Mouse (Mus musculus): ENCODE results near the gene Pth1r.

Gene Pth1r

DNA sequence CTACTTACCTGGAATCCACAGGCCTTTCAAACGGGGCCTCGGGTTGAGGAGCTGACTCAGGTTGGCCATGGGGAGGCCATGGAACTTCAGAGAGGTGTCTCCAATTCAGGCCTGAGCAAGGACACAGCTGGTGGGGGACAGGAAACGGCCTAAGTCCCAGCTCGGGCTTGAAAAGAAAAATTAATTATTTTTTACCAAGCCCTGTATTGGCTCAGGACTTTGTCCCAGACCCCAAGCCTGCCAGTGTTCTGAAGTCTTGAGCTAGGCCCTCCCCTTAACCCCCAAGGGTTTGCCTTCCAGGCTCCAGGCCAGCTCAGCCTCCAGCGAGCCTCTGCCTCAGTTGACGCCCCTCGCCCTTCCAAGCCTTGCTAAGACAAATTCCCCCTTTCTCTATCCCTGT, at the start of gene Pth1r:
Pth1r (minus strand) TSS at position 185 of the 400 bp plus-strand sequence.
- no peak for DNase-seq (ENCODE audit: low spot score)

DNA sequence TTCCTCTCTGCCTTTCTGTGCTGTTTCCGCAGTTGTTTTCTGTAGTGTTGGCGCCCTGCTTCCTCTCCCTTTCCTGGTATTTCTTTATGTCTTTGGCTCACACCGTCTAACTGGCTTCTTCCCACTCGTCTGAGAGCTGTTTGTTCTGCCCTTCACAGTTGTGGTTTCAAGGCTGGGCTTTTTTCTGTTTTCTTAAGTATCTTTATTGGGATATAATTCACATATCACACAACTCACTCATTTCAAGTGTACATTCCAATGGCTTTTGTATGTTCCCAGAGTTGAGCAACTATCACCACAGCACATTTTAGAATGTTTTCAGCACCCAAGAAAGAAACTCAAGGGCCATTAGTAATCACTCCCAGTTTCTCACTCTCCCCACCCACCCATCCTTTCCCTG, 43.5 kb upstream of the Pth1r start:
- DNase-seq (ENCODE audit: low spot score): no peak

DNA sequence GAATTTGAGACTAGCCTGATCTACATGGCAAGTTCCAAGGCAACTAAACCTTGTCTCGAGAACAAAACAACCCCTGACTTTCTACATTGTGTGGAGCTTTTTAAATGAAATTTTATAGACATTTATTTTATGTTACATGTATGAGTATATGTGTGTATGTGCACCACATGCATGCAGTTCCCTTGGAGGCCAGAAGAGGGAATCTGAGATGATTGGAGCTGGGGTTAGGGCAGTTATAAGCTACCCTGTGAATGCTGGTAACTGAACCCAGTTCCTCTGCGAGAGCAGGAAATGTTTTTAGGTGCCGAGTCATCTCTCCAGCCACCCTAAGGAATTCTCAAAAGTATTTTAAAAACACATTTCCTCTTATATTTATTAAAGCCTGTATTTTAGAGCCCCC, 41.2 kb upstream of the Pth1r start:
- no peak for DNase-seq (ENCODE audit: low spot score)

DNA sequence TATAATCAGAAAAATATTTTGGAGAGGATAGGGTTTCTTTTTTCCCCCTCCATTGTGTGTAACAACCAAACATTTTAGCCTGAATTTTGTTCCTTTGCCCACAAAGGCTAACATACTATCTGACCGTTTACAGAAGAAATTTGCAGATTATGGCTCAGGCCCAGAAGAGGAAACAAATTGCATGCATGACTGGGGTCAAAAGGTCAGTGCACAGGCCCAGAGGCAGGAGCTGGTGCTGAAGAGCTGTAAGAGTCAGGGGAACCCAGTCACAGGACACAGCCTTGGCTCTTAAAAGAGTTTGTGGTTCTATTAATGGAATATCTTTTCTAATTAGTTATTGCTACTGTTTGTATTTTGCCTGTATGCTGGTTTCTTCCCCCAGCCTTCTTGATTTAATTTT, 36.7 kb upstream of the Pth1r start:
- peak; percentile 26 for DNase-seq (ENCODE audit: low spot score)

DNA sequence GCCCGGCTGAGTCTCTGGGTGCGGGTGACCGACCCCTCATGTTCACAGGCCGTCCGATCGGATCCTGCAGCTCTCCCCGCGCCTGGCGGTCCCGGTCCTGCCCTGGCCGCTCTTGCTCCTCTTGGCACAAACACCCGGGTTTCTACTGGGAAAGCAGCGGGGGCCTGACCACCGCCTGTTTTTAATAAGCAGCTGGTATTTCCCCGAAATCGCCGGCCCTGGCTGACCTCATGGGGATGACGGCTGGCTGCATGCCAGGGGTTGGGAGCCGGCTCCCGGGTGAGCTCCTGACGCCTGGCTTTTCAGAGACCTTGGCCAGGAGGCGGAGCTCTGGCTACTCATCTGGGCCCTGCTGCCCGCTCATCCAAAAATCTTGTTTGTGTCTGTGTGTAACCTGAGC, 34.8 kb upstream of the Pth1r start:
- DNase-seq (ENCODE audit: low spot score): peak; percentile 72

DNA sequence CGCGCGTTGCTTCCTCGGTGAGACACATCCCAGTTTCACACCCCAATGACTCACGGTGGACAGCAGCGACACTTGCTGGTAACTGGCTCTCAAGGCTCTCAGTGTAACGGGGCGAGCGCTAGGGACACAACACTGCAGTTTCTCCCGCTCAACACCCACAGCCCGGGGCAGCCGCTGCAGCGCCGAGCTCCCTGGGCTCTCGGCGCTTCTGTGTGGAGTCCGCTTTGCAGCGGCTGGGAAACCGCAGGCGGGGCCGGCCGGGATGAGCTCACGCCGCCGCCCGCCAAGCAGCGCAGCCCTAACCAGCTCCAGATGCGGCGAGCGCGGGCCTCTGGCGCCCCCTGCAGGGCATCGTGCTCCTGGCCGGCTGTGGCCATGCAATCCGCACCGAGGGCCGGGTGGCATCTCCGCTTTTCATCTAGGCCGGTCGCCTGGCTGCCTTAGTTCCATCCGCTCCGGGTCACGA, 34.3 kb upstream of the Pth1r start:
- DNase-seq (ENCODE audit: low spot score): peak; percentile 89

DNA sequence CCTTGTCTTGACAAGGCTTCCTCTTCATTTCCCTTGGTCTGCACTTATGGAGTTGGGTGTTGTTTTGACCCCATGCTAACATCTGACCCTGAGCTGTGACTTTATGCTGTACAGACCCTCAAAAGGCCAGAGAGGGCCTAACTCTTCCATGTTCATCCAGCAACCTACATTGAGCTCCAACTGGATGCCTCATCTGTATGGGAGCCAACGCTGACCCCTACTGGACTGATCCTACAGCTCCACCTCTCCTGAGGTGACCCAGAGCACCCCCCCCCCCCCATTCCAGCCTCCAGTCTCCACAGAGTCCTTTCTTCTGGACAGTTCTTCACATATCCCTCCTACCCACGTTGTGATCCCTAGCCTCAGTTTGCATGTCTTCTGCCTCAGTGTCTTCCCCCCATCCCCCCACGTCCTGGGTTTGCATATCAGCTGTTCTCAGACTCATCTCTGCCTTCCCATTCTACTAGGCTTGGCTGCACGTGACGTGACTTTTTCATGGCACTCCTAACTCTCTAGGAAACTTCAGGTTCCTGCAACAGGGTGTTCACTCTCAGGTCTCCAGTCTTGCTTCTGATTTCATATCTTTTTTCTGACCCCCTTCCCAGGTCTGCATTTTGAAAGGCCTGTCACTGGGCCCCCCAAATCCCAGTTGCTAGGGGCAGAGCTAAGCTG, 32.4 kb upstream of the Pth1r start:
- no peak for DNase-seq (ENCODE audit: low spot score)

DNA sequence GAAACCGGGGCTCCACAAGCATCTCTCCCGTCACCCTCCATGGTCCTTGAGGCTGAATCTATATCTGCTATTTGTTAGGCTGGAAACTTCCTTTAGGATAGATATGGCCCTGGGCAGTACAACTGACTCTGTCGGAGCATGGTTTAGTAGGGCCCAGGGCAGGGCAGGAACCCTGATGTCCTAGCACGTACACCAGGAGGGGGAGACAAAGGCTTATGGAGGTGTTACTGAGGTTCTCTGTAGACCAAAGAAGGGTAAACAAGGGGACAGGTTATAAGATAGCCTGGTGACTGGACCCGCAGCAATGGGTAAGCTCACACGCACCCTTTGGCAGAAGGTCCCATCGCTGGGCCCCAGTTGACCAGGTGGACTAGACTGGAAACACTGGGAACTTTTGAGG, 31.6 kb upstream of the Pth1r start:
- DNase-seq (ENCODE audit: low spot score): no peak

DNA sequence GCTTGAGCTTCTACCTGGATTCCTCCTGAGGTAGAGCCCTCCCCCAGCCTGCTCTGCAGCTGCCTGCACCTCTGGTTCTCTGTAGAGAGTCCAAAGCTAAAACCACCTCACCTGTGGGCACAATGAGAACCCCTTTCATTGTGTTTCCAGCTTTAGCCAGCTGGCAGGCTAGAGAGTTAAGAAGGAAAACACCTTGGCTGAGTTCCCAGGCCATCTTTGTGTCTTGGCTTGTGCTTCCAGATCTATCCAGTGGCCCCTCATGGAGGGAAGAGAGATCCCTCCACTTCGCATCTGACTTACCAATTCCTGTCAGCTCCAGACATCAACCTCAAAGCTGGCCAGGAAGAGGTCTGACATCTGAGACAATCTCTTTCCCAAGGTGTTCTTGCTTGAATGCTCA, 31.2 kb upstream of the Pth1r start:
- DNase-seq (ENCODE audit: low spot score): no peak

DNA sequence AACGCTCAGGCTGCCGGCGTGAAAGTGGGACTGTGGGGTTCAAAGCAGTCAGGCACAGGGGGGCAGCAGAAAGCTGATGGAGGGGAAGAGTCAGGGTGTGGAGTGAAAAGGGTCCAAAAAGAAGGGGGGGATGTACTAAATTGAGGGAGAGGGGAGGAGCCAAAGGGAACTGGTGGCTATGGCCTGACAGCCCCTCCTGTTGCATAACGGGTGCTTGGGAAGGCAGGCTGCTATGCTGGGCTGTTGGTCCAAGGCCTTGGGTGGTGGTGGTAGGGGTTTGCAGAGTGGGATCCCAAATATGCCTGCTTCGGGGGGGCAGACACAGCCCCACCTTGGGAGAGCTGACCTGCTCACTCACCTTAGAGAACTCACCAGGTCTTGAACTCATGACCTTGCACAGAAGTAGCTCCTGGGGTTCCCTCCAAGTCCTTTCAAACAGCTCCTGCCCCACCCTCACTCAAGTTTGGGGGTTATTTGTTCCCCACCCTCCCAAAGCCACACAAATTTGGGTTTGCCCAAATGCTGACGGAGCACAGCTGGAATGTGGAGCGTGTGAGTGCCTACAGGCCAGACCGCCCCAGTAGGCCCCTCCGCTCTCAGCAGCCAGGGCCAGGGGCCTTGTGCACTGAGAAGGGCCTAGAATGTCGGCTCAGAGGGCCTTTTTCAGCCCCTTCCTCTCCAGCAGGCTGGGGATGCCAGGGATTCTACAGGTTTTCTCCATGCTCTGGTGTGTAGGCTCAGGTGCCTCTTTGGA, 28.5 kb upstream of the Pth1r start:
- DNase-seq (ENCODE audit: low spot score): no peak

DNA sequence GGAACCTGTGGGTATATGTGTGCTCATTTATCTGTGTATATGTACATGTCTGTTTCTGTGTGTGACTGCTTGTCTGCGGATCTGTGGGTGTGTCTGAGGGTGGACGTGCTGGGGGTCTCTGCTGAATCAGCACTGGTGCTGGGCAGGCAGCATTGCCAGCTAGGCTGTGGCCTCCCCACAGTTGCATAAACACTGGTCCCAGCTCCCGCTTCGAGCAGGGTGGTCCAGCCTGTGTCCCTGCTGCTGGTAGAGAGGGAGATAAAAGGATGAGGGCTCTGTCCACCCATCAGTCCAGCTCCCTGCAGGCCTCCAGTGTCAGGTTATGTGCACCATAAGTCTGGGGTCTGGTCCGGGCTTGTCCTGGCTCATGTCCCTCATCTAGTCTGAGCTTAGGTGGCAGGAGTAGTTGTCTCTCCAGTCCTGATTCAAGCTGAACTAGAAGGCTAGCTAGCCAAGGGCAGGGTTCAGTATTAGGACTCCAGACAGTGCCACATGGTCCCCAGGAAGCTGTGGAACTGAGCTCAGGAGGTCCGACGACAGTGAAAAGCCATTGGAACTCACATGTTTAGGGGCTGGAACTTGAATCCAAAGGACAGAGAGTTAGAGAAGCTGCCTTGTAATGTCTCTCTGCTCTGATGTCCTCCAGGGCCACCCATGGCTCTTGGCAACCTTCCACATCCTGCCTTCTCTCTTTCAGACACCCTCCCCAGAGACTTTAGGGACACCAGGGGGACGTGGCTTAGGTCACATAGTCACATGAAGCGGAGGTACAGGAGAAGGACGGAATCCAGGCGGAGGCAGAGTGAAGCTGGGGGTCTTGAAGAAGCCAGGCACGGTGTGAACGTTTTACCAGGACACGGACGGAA, 27.7 kb upstream of the Pth1r start:
- DNase-seq (ENCODE audit: low spot score): no peak

DNA sequence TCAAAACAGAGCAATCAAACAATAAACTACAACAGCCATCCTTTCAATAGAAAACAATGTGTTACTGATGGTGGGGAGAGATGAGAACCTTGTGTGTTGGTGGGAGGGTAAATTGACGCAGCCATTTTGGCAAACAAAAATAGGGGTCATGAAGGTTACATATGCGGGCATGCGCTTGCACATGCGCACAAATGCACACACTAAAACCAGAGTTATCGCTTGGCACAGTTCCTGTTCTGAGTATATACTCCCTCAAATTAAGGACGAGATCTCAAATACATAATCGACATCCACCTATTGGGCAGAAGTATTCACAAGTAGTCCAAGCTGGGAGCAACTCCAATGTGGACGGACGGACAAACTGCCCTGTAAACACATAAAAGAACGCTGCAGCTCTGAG, 25.4 kb upstream of the Pth1r start:
- DNase-seq (ENCODE audit: low spot score): no peak

DNA sequence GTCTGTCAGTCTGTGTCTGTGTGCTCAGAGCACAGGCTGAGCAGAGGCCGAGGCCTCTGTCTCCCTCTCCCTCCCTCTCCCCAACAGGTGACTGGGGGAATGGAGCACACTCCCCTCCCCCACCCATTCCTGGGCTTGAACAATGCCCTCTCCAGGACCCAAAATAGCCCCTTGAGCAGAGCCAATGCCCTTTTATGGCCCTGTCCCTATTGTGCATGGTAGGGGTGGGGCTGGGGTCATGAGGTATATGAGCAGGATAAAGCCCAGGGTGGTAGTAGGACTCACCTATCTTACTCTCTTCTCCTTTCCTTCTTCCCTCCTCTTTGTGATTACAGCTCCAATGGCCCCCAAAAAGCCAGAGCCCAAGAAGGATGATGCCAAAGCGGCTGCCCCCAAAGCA, 16.5 kb upstream of the Pth1r start:
- DNase-seq (ENCODE audit: low spot score): no peak

DNA sequence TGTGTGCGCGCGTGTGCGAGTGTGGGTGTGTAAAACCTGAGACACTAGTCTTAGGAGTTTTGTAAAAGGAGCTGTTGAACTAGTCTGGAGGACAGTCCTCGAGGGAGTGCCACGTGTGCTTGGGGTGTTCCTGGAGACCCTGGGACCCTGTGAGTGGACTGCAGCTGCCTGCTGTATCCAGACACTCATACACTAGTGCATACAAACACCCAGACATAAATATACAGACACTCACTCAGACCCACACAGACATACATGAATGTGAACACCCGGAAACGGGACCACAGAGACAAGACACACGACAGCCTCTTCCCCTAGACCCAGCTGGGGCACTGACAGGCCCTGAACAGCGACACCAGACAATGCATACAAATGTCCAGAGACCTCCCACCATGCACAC, 15.8 kb upstream of the Pth1r start:
- DNase-seq (ENCODE audit: low spot score): no peak

DNA sequence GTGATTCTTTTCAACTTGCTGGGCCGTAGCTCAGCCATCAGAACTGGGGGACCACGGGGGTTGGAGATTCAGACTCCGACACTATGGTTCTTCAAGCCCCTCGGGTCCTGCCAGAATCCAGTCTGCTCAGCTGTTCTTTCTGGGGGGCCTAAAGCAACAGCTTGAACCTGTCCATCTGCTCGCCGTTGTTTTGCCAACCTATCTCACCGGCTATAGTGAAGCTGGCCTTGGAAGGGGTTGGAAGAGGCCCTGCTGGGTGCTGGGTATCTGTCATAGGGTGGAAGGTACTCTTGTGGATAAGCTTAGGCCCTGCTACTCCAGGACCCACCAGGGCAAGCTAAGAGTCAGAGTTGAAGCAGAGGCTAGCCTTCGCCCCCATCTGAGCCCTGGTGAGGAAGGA, 13.9 kb upstream of the Pth1r start:
- no peak for DNase-seq (ENCODE audit: low spot score)

DNA sequence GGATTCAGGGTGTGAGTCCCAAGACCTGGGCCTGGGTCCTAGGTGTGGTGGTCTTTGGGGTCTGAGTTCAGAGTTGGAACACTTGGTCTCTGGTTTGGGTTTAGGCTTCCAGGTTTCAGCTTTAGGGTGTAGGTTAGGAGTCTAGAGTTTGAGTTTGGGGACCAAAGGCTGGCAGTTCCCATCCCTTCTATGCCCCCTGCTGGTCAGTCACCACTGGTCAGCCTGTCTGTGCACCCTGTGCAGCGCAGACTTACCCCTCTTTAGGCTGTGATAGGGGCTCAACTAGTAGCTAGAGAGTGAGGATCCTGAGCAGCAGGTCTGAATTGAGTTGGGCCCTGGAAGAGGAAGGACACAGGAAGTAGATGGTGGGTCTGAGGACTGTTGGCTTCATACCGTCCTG, 12.3 kb upstream of the Pth1r start:
- no peak for DNase-seq (ENCODE audit: low spot score)

DNA sequence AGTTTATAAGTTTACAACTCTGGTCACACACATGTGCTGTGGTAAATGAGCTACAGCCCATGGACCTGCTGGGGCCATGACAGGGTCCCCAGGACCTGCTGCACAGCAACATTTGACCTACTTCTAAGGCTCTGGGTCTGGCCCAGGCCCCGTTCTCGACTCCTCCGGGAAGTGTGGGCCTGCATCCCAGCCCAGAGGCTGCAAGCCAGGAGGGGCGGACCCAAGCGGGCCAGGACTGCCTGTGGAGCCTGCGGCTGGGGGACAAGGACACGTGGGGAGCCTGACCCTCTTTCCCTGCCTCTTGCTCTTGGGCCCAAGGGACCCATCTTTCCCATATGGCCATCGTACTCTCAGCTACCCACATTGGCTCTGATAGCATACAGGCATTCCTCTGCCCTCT, 11.7 kb upstream of the Pth1r start:
- DNase-seq (ENCODE audit: low spot score): no peak

DNA sequence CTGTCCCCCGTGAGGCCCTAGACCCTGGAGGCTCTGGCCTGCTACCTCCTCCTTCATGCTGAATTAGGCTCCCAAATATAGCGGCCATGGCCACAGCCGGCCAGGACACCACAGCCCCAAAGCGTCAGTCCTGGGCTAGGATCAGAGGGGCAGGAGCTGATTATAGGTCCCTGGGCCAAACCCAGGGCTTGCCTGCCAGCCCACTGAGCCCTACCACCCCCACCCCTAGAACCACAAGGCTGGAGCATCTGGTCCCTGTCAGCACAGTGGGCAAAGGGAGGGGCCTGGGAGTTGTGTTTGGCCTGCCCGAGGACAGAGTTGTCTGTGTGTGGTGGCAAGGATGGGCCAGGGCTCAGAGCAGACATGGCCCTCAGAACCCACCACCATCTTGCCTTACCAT, 10.9 kb upstream of the Pth1r start:
- no peak for DNase-seq (ENCODE audit: low spot score)

DNA sequence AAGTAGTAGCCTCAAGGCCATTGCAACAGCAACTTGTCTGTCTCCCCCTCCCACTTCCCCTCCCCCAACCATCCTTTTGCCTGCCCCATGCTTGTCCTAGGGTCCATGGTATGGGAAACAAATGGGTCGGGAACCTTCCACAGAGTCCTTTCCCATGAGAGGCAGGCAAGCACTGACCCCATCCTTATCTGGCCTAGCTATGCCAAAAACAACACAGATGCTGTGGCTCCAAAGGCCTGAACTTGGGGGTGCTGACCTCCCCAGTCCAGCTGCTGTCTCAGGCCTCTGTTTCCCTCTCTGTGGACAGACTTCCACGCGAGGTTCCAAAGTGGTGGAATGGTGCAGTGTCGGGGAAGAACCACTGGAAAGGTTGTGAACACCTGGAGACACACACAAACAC, 6.8 kb upstream of the Pth1r start:
- no peak for DNase-seq (ENCODE audit: low spot score)

DNA sequence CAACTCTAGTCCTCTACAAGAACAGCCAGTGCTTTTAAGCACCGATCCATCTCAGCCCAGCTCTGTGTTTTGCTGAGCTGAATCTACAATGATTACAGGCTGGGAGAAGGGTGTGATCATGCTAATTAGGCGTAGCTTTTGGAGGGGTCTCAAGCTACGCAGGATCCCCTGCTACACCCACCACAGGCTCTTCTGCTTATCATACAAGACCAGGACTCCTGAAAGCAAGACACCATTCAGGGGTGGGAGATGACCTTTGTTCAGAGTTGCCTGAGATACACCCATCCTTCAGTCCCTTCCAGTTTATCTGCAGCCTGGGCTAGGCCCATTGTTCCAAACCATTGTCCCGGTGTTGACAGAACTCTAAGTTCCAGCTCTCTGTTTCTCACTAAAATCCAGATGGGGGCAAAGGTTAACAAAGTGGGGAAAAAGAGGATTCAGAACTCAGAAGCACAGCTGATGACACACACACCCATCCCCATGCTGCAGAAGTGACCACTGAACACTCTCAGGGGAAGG, 6.0 kb upstream of the Pth1r start:
- DNase-seq (ENCODE audit: low spot score): peak; percentile 73

DNA sequence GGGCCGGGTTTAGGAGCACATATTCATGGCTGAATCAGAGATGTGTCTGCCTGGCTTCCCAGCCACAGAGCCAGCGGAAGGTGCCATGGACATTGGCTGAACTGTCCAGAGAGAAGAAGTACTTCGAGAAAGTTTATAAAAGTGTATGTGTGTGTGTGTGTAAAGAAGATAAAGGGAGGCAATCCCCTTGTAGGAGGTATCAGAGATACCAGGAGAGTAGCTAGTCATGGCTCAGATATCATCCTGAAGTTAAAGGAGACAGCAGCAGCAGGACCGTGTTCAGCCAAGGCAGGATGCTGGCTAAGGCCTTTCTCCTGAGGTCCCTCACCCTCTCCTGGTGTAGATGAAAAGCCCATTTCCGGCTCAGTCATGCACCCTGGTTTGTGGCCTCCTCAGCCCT, 4.5 kb upstream of the Pth1r start:
- DNase-seq (ENCODE audit: low spot score): no peak

DNA sequence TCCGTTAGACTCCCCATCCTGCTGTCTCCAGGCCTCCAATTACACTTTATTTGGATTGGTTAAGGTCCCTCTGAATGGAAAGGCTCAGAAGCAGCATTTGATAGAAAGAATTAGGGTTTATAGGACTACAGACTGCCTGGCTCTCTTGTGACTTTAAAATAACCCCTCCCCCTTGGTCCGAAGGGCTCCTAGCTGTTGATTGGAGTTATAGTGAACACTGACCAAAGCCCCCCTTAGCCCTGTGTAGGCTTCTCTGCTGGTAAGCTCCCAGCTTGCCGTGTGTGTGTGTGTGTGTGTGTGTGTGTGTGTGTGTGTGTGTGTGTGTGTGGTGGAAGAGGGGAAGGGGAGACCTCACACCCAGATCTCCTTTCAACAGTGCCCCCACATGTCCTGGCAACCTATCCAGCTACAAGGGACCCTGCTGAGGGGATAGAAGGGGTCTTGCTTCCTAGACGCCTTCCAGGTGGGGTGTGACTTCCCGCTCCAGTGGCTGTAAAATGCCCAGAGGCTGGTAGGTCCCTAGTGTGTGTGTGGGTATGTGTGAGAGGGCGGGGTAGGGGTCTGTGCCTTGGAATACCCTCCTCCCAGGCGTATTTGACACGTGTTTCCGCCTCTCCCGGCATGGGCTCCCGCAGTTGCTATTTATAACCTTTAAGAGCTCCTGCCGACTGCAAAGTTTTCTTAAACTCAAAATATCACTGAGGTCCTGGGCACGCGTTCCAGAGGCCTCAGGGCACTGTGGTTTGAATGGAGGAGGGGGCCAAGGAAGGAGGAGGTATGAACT, 3.7 kb upstream of the Pth1r start:
- no peak for DNase-seq (ENCODE audit: low spot score)

Data from yolk sac, embryonic 10.5 days (tissue).